Mouse (Mus musculus) C2C12 (cell line): ENCODE measurements around the gene Sun3.

ENCODE experiments used
- CEBPB ChIP-seq: IDR thresholded peaks from one replicate; pipeline ENCODE4 v1.6.1; 2011; ENCODE audit warnings: low read depth, mild to moderate bottlenecking, control low read depth, moderate library complexity
- CTCF ChIP-seq: IDR thresholded peaks from one replicate; pipeline ENCODE4 v1.5.1; 2011; ENCODE audit not compliant: control insufficient read depth, insufficient read depth, insufficient read length
- FOSL1 ChIP-seq: IDR thresholded peaks from one replicate; pipeline ENCODE4 v1.8.0; 2011; ENCODE audit warnings: mild to moderate bottlenecking, low read length; ENCODE audit not compliant: poor library complexity, insufficient read depth, severe bottlenecking
- MAX ChIP-seq: IDR thresholded peaks from one replicate; pipeline ENCODE4 v1.6.1; 2011; ENCODE audit warnings: mild to moderate bottlenecking, control low read depth
- MYOD1 ChIP-seq: IDR thresholded peaks from one replicate; pipeline ENCODE4 v1.6.1; 2011; ENCODE audit warnings: low read depth; ENCODE audit not compliant: control insufficient read depth, insufficient read length
- USF1 ChIP-seq: IDR thresholded peaks from one replicate; pipeline ENCODE4 v1.6.1; 2011; ENCODE audit warnings: low read depth, mild to moderate bottlenecking, control low read depth, moderate library complexity

GRCm38 (mm10) chr11:9010416-9010815 lies 38.4 kb downstream of the Sun3 start:
- no peak for TF ChIP-seq CTCF
- no peak for TF ChIP-seq FOSL1
- TF ChIP-seq USF1, result no peak
- TF ChIP-seq CEBPB, result no peak
- no peak for TF ChIP-seq MYOD1
- TF ChIP-seq MAX, result no peak
